In genomic region chr6:125447205-125447604, GRCm38 (mm10) we compare ENCODE assay signal across 12 mouse cellular contexts. TPM values are rescaled to one million over a fixed set of nuclear protein-coding genes. Genes with fewer than 3 reads are reported as not detected.
A peak's percentile ranks its signal among the peaks of the same experiment; 100 is the strongest.
DNase-seq lines count a peak whose midpoint lies in the region; ATAC-seq and TF ChIP-seq lines count a peak whose summit lies in the region.
"Had no signal": no experiment of that assay in that cellular context is flagged by ENCODE, and none has a peak within 500 bp of the region (broad histone marks: within the 10 kb centered on the region; RNA-seq: fewer than 3 reads in every experiment).

No protein-coding gene starts in this region.

- DNase-seq in embryo, embryonic 10.5 days (ENCODE audit: low spot score): peak; percentile 36
- no peak for DNase-seq in embryo, embryonic 9.5 days (ENCODE audit: extremely low spot score)
- DNase-seq in midbrain, postnatal 0 days (ENCODE audit: low spot score): peak; percentile 37
- peak; percentile 47 for DNase-seq in kidney, postnatal 14 days
- DNase-seq in ovary, postnatal 36 days (ENCODE audit: low spot score): no peak
- DNase-seq in natural killer cell, adult 2 months (ENCODE audit: low spot score in 2 of 2): no peak
- DNase-seq: gastrocnemius, postnatal 10 days; heart, postnatal 36 days; lung, embryonic 14.5 days; thymus, postnatal 4 days had no signal

- WGBS in midbrain, postnatal 0 days: 50% methylated on average over 4 of the region's 4 CpGs
- 44% methylated on average over 4 of the region's 4 CpGs for WGBS in midbrain, embryonic 13.5 days
- 50% methylated on average over 4 of the region's 4 CpGs for WGBS in heart, embryonic 11.5 days (ENCODE audit: insufficient replicate concordance)

- H3K9ac ChIP-seq in midbrain, postnatal 0 days (replicated peaks; ENCODE audit: low read length, poor library complexity, severe bottlenecking): no peak overlapping the region
- no peak overlapping the region for H3K9ac ChIP-seq in midbrain, embryonic 13.5 days (replicated peaks)
- H3K9ac ChIP-seq in heart, embryonic 11.5 days (ENCODE audit: low read depth, low read length): no peak overlapping the region
- H3K9ac ChIP-seq: lung, embryonic 14.5 days had no signal

- H3K4me2 ChIP-seq in midbrain, postnatal 0 days (ENCODE audit: low read depth, low read length, poor library complexity, severe bottlenecking): no peak overlapping the region
- H3K4me2 ChIP-seq in midbrain, embryonic 13.5 days (replicated peaks): no peak overlapping the region
- H3K4me2 ChIP-seq in heart, embryonic 11.5 days: no peak overlapping the region
- H3K4me2 ChIP-seq: lung, embryonic 14.5 days had no signal

- ATAC-seq in midbrain, postnatal 0 days (ENCODE audit: low FRiP score): no peak
- no peak for ATAC-seq in midbrain, embryonic 13.5 days
- no peak for ATAC-seq in heart, embryonic 11.5 days (replicated peaks; ENCODE audit: insufficient number of reproducible peaks, low FRiP score, low TSS enrichment)

- no peak overlapping the region for H3K27ac ChIP-seq in midbrain, postnatal 0 days (ENCODE audit: low read depth, low read length)
- no peak overlapping the region for H3K27ac ChIP-seq in midbrain, embryonic 13.5 days
- H3K27ac ChIP-seq in heart, embryonic 11.5 days (ENCODE audit: low read depth, low read length): no peak overlapping the region

- H3K36me3 ChIP-seq in midbrain, postnatal 0 days (ENCODE audit: insufficient read depth, low read length): peaks cover 1% of the 10 kb centered on the region; the same call in 1 of the 2 replicates
- no peaks in the 10 kb centered on the region for H3K36me3 ChIP-seq in midbrain, embryonic 13.5 days
- no peaks in the 10 kb centered on the region for H3K36me3 ChIP-seq in heart, embryonic 11.5 days (ENCODE audit: control insufficient read depth, insufficient read depth, low read length)

- no peak overlapping the region for H3K4me3 ChIP-seq in midbrain, postnatal 0 days (ENCODE audit: low read depth, low read length)
- no peak overlapping the region for H3K4me3 ChIP-seq in midbrain, embryonic 13.5 days (replicated peaks)
- no peak overlapping the region for H3K4me3 ChIP-seq in heart, embryonic 11.5 days (ENCODE audit: low read depth, low read length)

- H3K27me3 ChIP-seq in midbrain, postnatal 0 days (ENCODE audit: insufficient read depth, low read length): no peaks in the 10 kb centered on the region
- H3K27me3 ChIP-seq in midbrain, embryonic 13.5 days: no peaks in the 10 kb centered on the region
- H3K27me3 ChIP-seq in heart, embryonic 11.5 days (ENCODE audit: control insufficient read depth, insufficient read depth, low read length): no peaks in the 10 kb centered on the region; the same call in 1 of the 2 replicates

- no peaks in the 10 kb centered on the region for H3K4me1 ChIP-seq in midbrain, postnatal 0 days (ENCODE audit: insufficient read depth, low read length)
- no peaks in the 10 kb centered on the region for H3K4me1 ChIP-seq in midbrain, embryonic 13.5 days (replicated peaks)
- 0 out of 2 replicates have a peak, but pooled peaks cover 3% of the 10 kb centered on the region for H3K4me1 ChIP-seq in heart, embryonic 11.5 days (ENCODE audit: control insufficient read depth, insufficient read depth, low read length)

- H3K9me3 ChIP-seq in midbrain, postnatal 0 days (ENCODE audit: low read length): no peaks in the 10 kb centered on the region
- H3K9me3 ChIP-seq in midbrain, embryonic 13.5 days: no peaks in the 10 kb centered on the region
- H3K9me3 ChIP-seq in heart, embryonic 11.5 days (replicated peaks; ENCODE audit: control insufficient read depth, low read length): no peaks in the 10 kb centered on the region

- no peak for TF ChIP-seq CTCF in midbrain, postnatal 0 days (IDR thresholded peaks at IDR 0.05)

RNA-seq across cellular contexts. Expression of gene Cd9, which starts 47.4 kb away (rescaled TPM):
- total RNA-seq in midbrain, postnatal 0 days (2014; rRNA removed): 40.3 and 49.1 TPM in 2 replicates
- polyA plus RNA-seq in midbrain, postnatal 0 days (2015; fragmentation: Nextera tagmentation; extraction: Ambion mirVana): 105 and 118 TPM in 2 replicates
- 33.0 and 36.0 TPM in 2 replicates for polyA plus RNA-seq in midbrain, embryonic 13.5 days (2015; fragmentation: Nextera tagmentation; extraction: Ambion mirVana)
- polyA plus RNA-seq in heart, embryonic 11.5 days (2014; fragmentation: Nextera tagmentation; extraction: Ambion mirVana): 70.9 and 80.8 TPM in 2 replicates

Comparison
In these comparisons a context has a peak if more than half of its experiments do, and no peak if none do; other contexts are left out.
1. DNase-seq: peak in embryo, embryonic 10.5 days (single experiment), midbrain, postnatal 0 days (single experiment) and kidney, postnatal 14 days (single experiment); none in embryo, embryonic 9.5 days (single experiment), ovary, postnatal 36 days (single experiment) and natural killer cell, adult 2 months (0 of 2).